Mouse (Mus musculus) MEL (cell line): ENCODE results near the gene Cobl. TPM values are rescaled to one million over a fixed set of nuclear protein-coding genes. Genes with fewer than 3 reads are reported as not detected.

Experiments
- DNase-seq: peaks from one replicate; pipeline ENCODE4 v3.0.0; 2011; ENCODE audit warnings: low read depth, low spot score
- H3K27ac ChIP-seq: 2 replicates; pipeline ENCODE4 v1.5.1; 2012; ENCODE audit warnings: low read depth, mild to moderate bottlenecking, control low read depth, low read length, moderate library complexity; ENCODE audit not compliant: control insufficient read depth
- H3K27me3 ChIP-seq, 2 experiments: fragments of 150-350 bp in 1 of 2; sonication (generic) in 1 of 2; 2 replicates each; pipeline ENCODE4 v1.6.1; 2012; ENCODE audit warnings: low read length in 2 of 2, mild to moderate bottlenecking in 2 of 2, improper control_type of control experiment in 1 of 2, moderate library complexity in 1 of 2; ENCODE audit not compliant: insufficient read depth in 2 of 2, control insufficient read depth in 1 of 2
- H3K36me3 ChIP-seq, 2 experiments: 2 replicates each; pipeline ENCODE4 v1.6.1; 2012 to 2014; ENCODE audit warnings: low read length in 2 of 2, improper control_type of control experiment in 1 of 2, inconsistent platforms in 1 of 2, mild to moderate bottlenecking in 1 of 2; ENCODE audit not compliant: insufficient read depth in 2 of 2, control insufficient read depth in 1 of 2
- H3K4me1 ChIP-seq, 2 experiments: fragments of 150-350 bp in 1 of 2; sonication (generic) in 1 of 2; 2 replicates each; pipeline ENCODE4 v1.6.1; 2012; ENCODE audit warnings: low read length in 2 of 2, improper control_type of control experiment in 1 of 2, mild to moderate bottlenecking in 1 of 2; ENCODE audit not compliant: insufficient read depth in 2 of 2, control insufficient read depth in 1 of 2
- H3K4me3 ChIP-seq, 2 experiments: fragments of 150-350 bp in 1 of 2; sonication (generic) in 1 of 2; 2 replicates each; pipeline ENCODE4 v1.5.1; 2012; ENCODE audit warnings: low read depth in 2 of 2, low read length in 2 of 2, mild to moderate bottlenecking in 2 of 2, moderate library complexity in 2 of 2, control low read depth in 1 of 2, improper control_type of control experiment in 1 of 2; ENCODE audit not compliant: control insufficient read depth in 1 of 2, insufficient read depth in 1 of 2
- H3K79me2 ChIP-seq: 2 replicates; pipeline ENCODE4 v1.6.1; 2012; ENCODE audit warnings: mild to moderate bottlenecking, low read length, moderate library complexity; ENCODE audit not compliant: control insufficient read depth, poor library complexity, insufficient read depth
- H3K9ac ChIP-seq: 2 replicates; pipeline ENCODE4 v1.6.1; 2012; ENCODE audit warnings: low read depth, mild to moderate bottlenecking, control low read depth, low read length, moderate library complexity; ENCODE audit not compliant: control insufficient read depth, poor library complexity, severe bottlenecking
- H3K9me3 ChIP-seq: fragments of 150-350 bp; sonication (generic); replicated peaks from 2 replicates; pipeline ENCODE4 v1.6.1; 2012; ENCODE audit warnings: mild to moderate bottlenecking, low read length, improper control_type of control experiment, moderate library complexity; ENCODE audit not compliant: insufficient read depth
- CHD2 ChIP-seq: IDR thresholded peaks from 2 replicates; pipeline ENCODE4 v1.6.1; 2011; ENCODE audit warnings: low read length, improper control_type of control experiment
- CTCF ChIP-seq, 3 experiments: IDR thresholded peaks in 2 of 3; conservative IDR thresholded peaks in 1 of 3; 2 replicates each; pipeline ENCODE4 v1.5.1; 2011 to 2012; ENCODE audit warnings: low read length in 3 of 3, low read depth in 2 of 3, mild to moderate bottlenecking in 2 of 3, improper control_type of control experiment in 1 of 3, inconsistent platforms in 1 of 3, mixed read lengths in 1 of 3, moderate library complexity in 1 of 3; ENCODE audit not compliant: control insufficient read depth in 1 of 3, insufficient read depth in 1 of 3, poor library complexity in 1 of 3, severe bottlenecking in 1 of 3
- E2F4 ChIP-seq: IDR thresholded peaks from 2 replicates; pipeline ENCODE4 v1.6.1; 2011; ENCODE audit warnings: low read depth, low read length, improper control_type of control experiment, borderline replicate concordance
- ETS1 ChIP-seq: IDR thresholded peaks from 2 replicates; pipeline ENCODE4 v1.6.1; 2012; ENCODE audit warnings: low read depth, mild to moderate bottlenecking, inconsistent platforms, low read length, improper control_type of control experiment, moderate library complexity
- GATA1 ChIP-seq: IDR thresholded peaks from 2 replicates; pipeline ENCODE4 v1.6.1; 2011; ENCODE audit warnings: low read depth, low read length, improper control_type of control experiment
- HCFC1 ChIP-seq: IDR thresholded peaks from 2 replicates; pipeline ENCODE4 v1.6.1; 2012; ENCODE audit warnings: low read depth, mild to moderate bottlenecking, inconsistent platforms, low read length, improper control_type of control experiment, moderate library complexity
- MAFK ChIP-seq: IDR thresholded peaks from 2 replicates; pipeline ENCODE4 v1.6.1; 2011; ENCODE audit warnings: low read depth, mild to moderate bottlenecking, low read length, improper control_type of control experiment, borderline replicate concordance
- MAX ChIP-seq: IDR thresholded peaks from 2 replicates; pipeline ENCODE4 v1.6.1; 2011; ENCODE audit warnings: low read length, improper control_type of control experiment
- MXI1 ChIP-seq: IDR thresholded peaks from 2 replicates; pipeline ENCODE4 v1.6.1; 2011; ENCODE audit warnings: mild to moderate bottlenecking, low read depth, low read length, improper control_type of control experiment
- MYB ChIP-seq: IDR thresholded peaks from 2 replicates; pipeline ENCODE4 v1.6.1; 2011; ENCODE audit warnings: mild to moderate bottlenecking, low read depth, low read length, improper control_type of control experiment
- MYC ChIP-seq: IDR thresholded peaks from 2 replicates; pipeline ENCODE4 v1.6.1; 2011; ENCODE audit warnings: low read depth, mild to moderate bottlenecking, low read length, improper control_type of control experiment, moderate library complexity
- POLR2A ChIP-seq, 2 experiments: IDR thresholded peaks; 2 replicates each; pipeline ENCODE4 v1.6.1; 2011 to 2012; ENCODE audit warnings: low read length in 2 of 2, mild to moderate bottlenecking in 2 of 2, control low read depth in 1 of 2, improper control_type of control experiment in 1 of 2, low read depth in 1 of 2, moderate library complexity in 1 of 2; ENCODE audit not compliant: control insufficient read depth in 1 of 2, insufficient read depth in 1 of 2, poor library complexity in 1 of 2
- POLR2AphosphoS2 ChIP-seq: IDR thresholded peaks from 2 replicates; pipeline ENCODE4 v1.6.1; 2011; ENCODE audit warnings: low read length, improper control_type of control experiment
- RAD21 ChIP-seq: IDR thresholded peaks from 2 replicates; pipeline ENCODE4 v1.6.1; 2011; ENCODE audit warnings: mild to moderate bottlenecking, low read depth, low read length, improper control_type of control experiment
- RCOR1 ChIP-seq: IDR thresholded peaks from 2 replicates; pipeline ENCODE4 v1.6.1; 2012; ENCODE audit warnings: low read depth, mild to moderate bottlenecking, inconsistent platforms, low read length, improper control_type of control experiment
- SMC3 ChIP-seq: IDR thresholded peaks from 2 replicates; pipeline ENCODE4 v1.6.1; 2011; ENCODE audit warnings: low read depth, low read length, improper control_type of control experiment
- TAL1 ChIP-seq: IDR thresholded peaks from 2 replicates; pipeline ENCODE4 v1.6.1; 2012; ENCODE audit warnings: mild to moderate bottlenecking, inconsistent platforms, low read length, moderate library complexity, mixed read lengths
- TBP ChIP-seq: IDR thresholded peaks from 2 replicates; pipeline ENCODE4 v1.8.0; 2011; ENCODE audit warnings: low read depth, low read length, improper control_type of control experiment
- TCF12 ChIP-seq: IDR thresholded peaks from 2 replicates; pipeline ENCODE4 v1.6.1; 2014; ENCODE audit warnings: low read depth, mild to moderate bottlenecking, inconsistent platforms, low read length, improper control_type of control experiment, moderate library complexity
- ZC3H11A ChIP-seq: IDR thresholded peaks from 2 replicates; pipeline ENCODE4 v1.6.1; 2012; ENCODE audit warnings: low read depth, mild to moderate bottlenecking, inconsistent platforms, low read length, improper control_type of control experiment
- ZKSCAN1 ChIP-seq: IDR thresholded peaks from 2 replicates; pipeline ENCODE4 v1.6.1; 2012; ENCODE audit warnings: low read depth, mild to moderate bottlenecking, inconsistent platforms, low read length, improper control_type of control experiment, moderate library complexity
- polyA plus RNA-seq, 2 experiments: library from polyadenylated mRNA; stranded (reverse) in 1 of 2; unstranded in 1 of 2; fragments of >175 nt in 1 of 2; fragments of >200 nt in 1 of 2; gene quantifications; 2 replicates each; pipeline versions ENCODE4 v1.2.1 to v1.2.4; 2012; ENCODE audit warnings: low replicate concordance in 2 of 2, low read depth in 1 of 2; ENCODE audit not compliant: insufficient read length in 2 of 2, insufficient read depth in 1 of 2, missing spikeins in 1 of 2
- total RNA-seq: library from RNA; depleted of rRNA; stranded (reverse); fragments of 300-350 nt; gene quantifications from 2 replicates; pipeline ENCODE4 v1.2.3, GENCODE M21; 2012

Cobl gene
- total and polyA plus RNA-seq, 3 experiments = not detected

- peak; percentile 37 for DNase-seq
- H3K4me1 ChIP-seq = no peaks in the 10 kb centered on the region
- H3K27ac ChIP-seq = no peak overlapping the region
Measured at GRCm38 (mm10) chr11:12314278-12315043, 150.3 kb downstream of the Cobl start.

DNA sequence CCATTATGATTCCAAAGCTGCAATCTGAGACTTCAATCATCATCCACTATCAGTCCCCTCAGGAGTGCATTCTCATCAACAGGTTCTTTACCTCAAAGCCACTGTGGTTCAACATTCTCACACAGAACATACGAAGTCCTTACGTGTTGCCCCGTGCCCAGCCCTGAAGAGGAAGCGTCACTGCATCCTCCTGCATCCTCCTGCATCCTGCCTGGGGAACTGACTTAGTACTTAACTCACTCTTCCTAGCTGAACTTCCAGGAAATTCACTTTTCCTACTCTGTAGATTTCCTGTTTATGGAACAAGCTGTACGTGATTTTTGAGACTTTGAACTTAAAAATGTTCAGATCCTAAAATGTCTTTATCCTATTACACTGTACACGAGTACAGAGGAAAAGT lies 153.3 kb downstream of the Cobl start:
- no peak for TF ChIP-seq MXI1
- TF ChIP-seq RAD21 = no peak
- no peak for TF ChIP-seq MAX
- TF ChIP-seq MAFK = no peak
- no peak for TF ChIP-seq TBP
- TF ChIP-seq HCFC1 = no peak
- no peak for TF ChIP-seq POLR2A (IDR thresholded peaks at IDR 0.05; ENCODE audit: control insufficient read depth in 1 of 2, insufficient read depth in 1 of 2, low read depth in 1 of 2, low read length in 2 of 2, poor library complexity in 1 of 2)
- no peak for TF ChIP-seq POLR2AphosphoS2
- no peak for TF ChIP-seq ZC3H11A
- no peak for TF ChIP-seq MYC
- TF ChIP-seq TCF12 = no peak
- no peak for TF ChIP-seq ZKSCAN1
- TF ChIP-seq E2F4 = no peak
- TF ChIP-seq ETS1 = no peak
- no peak for TF ChIP-seq RCOR1
- TF ChIP-seq MYB = no peak
- TF ChIP-seq GATA1 = no peak
- TF ChIP-seq TAL1 = no peak
- no peak for TF ChIP-seq SMC3
- TF ChIP-seq, all 39 proteins: peak for 0
- no peaks in the 10 kb centered on the region for H3K9me3 ChIP-seq
- H3K79me2 ChIP-seq = no peaks in the 10 kb centered on the region
- H3K4me3 ChIP-seq = no peak overlapping the region
- no peak for DNase-seq
- no peaks in the 10 kb centered on the region for H3K27me3 ChIP-seq
- H3K36me3 ChIP-seq = no peaks in the 10 kb centered on the region
- no peak overlapping the region for H3K9ac ChIP-seq
- H3K27ac ChIP-seq = no peak overlapping the region
- H3K4me1 ChIP-seq = no peaks in the 10 kb centered on the region

More at GRCm38 (mm10) chr11:12314278-12315043, 150.3 kb downstream of the Cobl start:
- H3K36me3 ChIP-seq = no peaks in the 10 kb centered on the region
- no peaks in the 10 kb centered on the region for H3K9me3 ChIP-seq
- no peak overlapping the region for H3K9ac ChIP-seq
- TF ChIP-seq CHD2 (no peak), CTCF (IDR thresholded peaks at IDR 0.05 in 2 of 3, conservative IDR thresholded peaks at IDR 0.05 in 1 of 3; ENCODE audit: control insufficient read depth in 1 of 3, insufficient read depth in 1 of 3, low read depth in 2 of 3, low read length in 3 of 3, poor library complexity in 1 of 3, severe bottlenecking in 1 of 3) (peak; percentile 23 to 56 (median 54); a peak in 5 of 6 replicates), TCF12 (no peak), SMC3 (peak; percentile 66), RAD21 (peak; percentile 31)
- TF ChIP-seq, all 39 proteins: peak for 3
- no peak overlapping the region for H3K4me3 ChIP-seq
- H3K27me3 ChIP-seq = no peaks in the 10 kb centered on the region
- H3K79me2 ChIP-seq = no peaks in the 10 kb centered on the region
